Mouse (Mus musculus): ENCODE measurements around the gene Gtpbp3.

DNA sequence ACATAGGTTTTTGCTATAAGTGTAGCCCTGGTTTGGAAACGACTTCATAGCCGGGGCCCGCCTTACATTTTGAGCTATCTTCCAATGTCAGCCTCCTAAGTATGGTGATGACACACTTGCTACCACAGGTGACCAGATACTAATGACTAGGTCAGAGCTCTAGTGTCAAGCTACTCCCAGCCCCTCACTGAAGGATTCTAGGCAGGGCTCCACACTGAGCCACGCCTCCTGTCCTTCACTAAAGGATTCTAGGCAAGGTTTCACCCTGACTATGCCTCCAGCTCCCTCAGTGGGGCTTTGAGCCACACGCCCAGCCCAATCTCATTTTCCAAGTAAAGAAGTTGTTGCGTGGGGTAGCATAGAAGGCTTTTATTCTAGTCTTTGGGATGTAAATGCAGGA is 27.2 kb upstream of the Gtpbp3 start:
- TF ChIP-seq CTCF (IDR thresholded peaks at IDR 0.05) (no peak), EP300 (IDR thresholded peaks at IDR 0.05) (no peak)

Data from lung, postnatal 0 days (tissue).